Mouse (Mus musculus): ENCODE measurements around the gene Krtap19-5.

Krtap19-5 gene

DNA sequence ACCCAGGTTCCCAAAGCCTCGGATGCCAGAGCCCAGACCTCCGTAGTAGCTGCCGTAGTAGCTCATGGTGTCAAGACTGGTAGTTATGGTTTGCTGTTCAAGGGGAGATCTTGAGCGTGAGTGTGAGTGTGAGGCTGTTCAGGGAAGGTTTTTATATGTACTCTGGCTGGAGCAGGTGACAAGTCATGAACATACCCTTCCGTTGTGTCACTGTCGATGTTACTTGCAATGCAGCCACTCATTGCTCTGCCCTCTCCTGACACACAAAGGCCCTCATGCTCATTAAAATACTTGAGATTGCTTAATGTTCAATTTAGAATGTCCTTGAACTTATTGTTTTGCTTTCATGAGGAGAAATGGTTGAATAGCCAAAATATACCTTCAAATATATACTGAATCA is at the start of gene Krtap19-5:
TSS of gene Krtap19-5 (minus strand) at position 101 of the 400 bp plus-strand sequence.
- DNase-seq (ENCODE audit: low spot score in 2 of 2): no peak

GRCm38 (mm10) chr16:88941106-88941505 is 44.8 kb upstream of the Krtap19-5 start:
- no peak for DNase-seq (ENCODE audit: low spot score in 2 of 2)

- no peak for DNase-seq (ENCODE audit: low spot score in 2 of 2)
Observed at GRCm38 (mm10) chr16:88938252-88938651, 42.0 kb upstream of the Krtap19-5 start.

DNA sequence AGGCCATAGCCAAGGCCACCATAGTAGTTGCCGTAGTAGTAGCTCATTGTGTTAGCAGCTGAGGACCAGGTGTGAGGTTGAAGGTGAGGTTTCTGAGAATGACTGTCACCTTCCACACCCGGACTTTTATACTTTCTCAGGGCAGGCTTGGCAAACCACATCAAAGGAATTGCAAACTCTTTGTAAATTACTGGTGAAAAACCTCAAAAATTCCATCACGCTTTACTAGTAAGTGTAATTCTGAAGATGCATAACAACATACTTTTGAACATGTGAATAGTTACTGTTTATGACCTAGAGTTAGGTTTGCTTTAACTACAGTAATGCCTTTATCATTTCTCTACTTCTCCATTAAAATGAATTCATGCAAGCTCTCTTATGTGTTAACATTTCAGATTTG is 35.9 kb upstream of the Krtap19-5 start, which contains the start of gene Krtap19-9b:
TSS of gene Krtap19-9b (minus strand) at position 101 of the 400 bp plus-strand sequence.
- no peak for DNase-seq (ENCODE audit: low spot score in 2 of 2)

DNA sequence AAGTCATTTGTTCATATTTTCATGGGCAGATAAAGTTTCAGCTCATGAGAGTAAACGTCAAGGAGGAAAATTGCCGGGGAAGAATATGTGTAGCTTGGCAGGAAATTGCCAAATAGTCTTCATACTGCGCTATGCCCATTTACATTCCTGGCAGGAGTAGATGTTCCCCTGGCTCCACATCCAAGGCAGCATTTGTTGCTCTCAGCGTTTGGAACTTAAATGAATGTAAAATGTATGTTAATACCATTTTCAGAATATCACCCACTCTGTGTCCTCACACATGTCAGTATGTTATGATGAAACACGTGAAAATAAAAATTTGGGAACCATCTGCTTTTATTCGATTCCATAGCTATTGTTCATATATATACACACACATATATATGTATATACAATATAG is 9.4 kb downstream of the Krtap19-5 start:
- DNase-seq (ENCODE audit: low spot score in 2 of 2): no peak

DNA sequence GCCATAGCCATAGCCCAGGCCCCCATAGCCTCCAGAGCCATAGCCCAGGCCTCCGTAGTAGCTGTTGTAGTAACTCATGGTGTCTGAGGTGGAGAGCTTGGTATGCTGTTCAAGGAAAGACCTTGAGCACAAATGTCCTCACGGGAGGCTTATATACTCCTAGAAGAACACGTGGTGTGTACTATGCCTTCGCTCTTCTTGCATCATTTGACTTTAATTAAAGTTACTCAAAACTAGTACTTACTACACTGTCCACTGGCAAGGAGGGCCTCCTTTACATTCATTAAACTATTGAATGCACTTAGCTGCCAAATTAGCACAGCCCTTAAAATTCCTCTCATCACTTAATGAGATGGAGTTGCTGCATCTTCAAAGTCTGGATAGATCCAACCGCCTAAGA is 11.3 kb downstream of the Krtap19-5 start, which contains the start of gene Krtap19-4:
TSS of gene Krtap19-4 (minus strand) at position 101 of the 400 bp plus-strand sequence.
- DNase-seq (ENCODE audit: low spot score in 2 of 2): no peak

GRCm38 (mm10) chr16:88877938-88878337 is 18.3 kb downstream of the Krtap19-5 start, which contains the start of gene Krtap19-3:
Gene Krtap19-3 (minus strand): TSS chr16:88878038.
- no peak for DNase-seq (ENCODE audit: low spot score in 2 of 2)

- DNase-seq (ENCODE audit: low spot score in 2 of 2): no peak
Observed at GRCm38 (mm10) chr16:88874169-88874568, 22.1 kb downstream of the Krtap19-5 start, which contains the start of gene Krtap19-2. Gene Krtap19-2 (minus strand): TSS chr16:88874269.

- no peak for DNase-seq (ENCODE audit: low spot score in 2 of 2)
Observed at GRCm38 (mm10) chr16:88869311-88869710, 26.9 kb downstream of the Krtap19-5 start, which contains the start of gene Krtap19-1. Gene Krtap19-1 (minus strand): TSS chr16:88869411.

GRCm38 (mm10) chr16:88864887-88865407 is 31.3 kb downstream of the Krtap19-5 start:
- no peak for DNase-seq (ENCODE audit: low spot score in 2 of 2)

GRCm38 (mm10) chr16:88851450-88851849 is 44.8 kb downstream of the Krtap19-5 start:
- DNase-seq (ENCODE audit: low spot score in 2 of 2): no peak

DNA sequence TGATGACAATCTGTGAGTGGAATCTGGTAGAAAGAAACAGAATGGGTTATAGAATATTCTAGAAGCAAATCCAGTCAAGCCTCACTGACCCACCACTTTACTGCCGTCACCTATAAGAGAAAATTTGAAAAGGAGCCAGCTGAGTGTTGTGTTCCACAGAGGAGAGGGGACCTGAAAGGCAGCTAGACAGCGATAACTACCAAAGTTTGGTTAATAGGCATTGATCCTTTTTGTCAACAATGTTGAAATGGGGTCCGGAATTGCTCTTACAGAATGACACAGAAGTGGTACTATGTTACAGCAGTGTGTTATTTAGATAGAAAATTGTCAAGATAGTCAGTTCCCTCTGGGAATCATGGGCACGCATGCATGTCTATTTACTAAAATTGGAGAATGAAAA is 47.7 kb downstream of the Krtap19-5 start:
- DNase-seq (ENCODE audit: low spot score in 2 of 2): no peak

DNA sequence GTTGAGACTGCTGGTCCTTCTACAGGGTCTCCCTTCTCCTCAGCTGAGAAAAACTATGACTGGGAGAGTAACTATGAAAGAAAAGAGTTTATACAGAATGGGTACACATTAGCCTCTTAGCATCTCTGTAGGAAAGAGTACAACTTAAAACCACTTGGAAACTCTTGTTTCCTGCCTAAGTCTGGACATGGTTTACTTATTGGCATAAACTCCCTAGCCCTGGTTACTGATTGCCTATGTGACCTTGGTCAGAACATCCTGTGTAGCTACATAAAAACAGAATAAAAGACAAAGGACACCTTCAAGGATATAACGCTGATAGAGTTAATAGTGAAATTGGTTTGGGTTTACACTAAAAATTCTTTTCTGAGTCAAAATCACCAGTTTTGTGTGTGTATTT is 48.9 kb downstream of the Krtap19-5 start:
- DNase-seq (ENCODE audit: low spot score in 2 of 2): no peak
